Mouse (Mus musculus) adrenal gland, postnatal 36 days (tissue): ENCODE results near the gene Olfr1474. TPM values are rescaled to one million over a fixed set of nuclear protein-coding genes. Genes with fewer than 3 reads are reported as not detected.
"Not testable (repeated sequence)": the region's sequence is repeated elsewhere in the genome, so short reads cannot be mapped to it uniquely, and the experiment has no call there.

Source experiments
- DNase-seq, 2 experiments: peaks; one replicate each; pipeline ENCODE4 v3.0.0; 2021; ENCODE audit warnings: mixed read lengths in 1 of 2
- long read RNA-seq, 2 experiments: library from polyadenylated mRNA; stranded (forward); transcript quantifications; one replicate each; pipeline ENCODE4 v2.0.0; 2021; ENCODE audit warnings: borderline sequencing depth in 2 of 2
- total RNA-seq, 2 experiments: library from RNA; stranded (reverse); gene quantifications; 2 replicates each; pipeline ENCODE4 v1.2.3; 2021

Gene Olfr1474
- not detected for total RNA-seq
- long read RNA-seq, experiment 1: 0 reads
- long read RNA-seq, experiment 2: 0 reads

- not testable (repeated sequence) for DNase-seq
These were observed at the start of gene Olfr1474 for GRCm38 (mm10) chr19:13469265-13469664. Gene Olfr1474, plus strand, starts transcription at chr19:13469565.

DNA sequence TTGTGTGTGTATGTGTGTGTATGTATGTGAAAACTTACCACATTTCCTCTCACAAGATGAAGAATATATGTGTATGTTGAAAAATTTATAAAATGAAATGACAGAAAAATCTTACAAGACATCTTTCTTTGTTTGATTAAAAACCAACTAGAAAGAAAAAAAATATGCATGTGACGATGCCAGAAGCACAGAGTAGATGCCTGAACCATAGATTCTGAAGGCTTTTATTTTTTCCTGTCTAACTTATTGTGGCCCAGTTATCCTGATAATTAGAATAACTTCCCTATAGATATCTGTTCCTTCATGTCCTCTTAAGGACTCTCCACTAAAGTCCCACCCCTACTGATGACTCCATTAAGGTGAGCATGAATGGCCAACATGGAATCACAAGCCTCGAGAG is 26.3 kb upstream of the Olfr1474 start, which contains the start of gene Olfr1471:
Gene Olfr1471, plus strand, starts transcription at position 301 of the 400 bp plus-strand sequence.
- not testable (repeated sequence) for DNase-seq

DNA sequence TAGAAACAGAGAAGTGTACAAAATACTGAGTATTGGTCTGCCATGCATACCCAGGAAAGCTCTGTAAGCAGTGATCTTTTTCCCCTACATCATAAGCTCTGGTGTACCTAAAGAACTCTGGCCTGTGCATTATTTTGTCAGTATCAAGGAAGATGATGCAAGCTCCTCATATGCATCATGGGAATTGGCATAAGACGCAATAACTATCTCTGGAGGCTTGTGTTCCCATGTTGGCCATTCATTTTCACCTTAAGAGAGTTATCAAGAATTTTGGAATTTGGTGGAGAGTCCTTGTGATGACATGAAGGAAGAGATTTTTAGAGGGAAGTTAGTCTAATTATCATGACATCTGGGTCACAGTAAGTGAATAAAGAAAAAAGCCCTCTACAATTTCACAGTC is 13.4 kb upstream of the Olfr1474 start, which contains the start of gene Olfr1472:
Gene Olfr1472, minus strand, starts transcription at position 101 of the 400 bp plus-strand sequence.
- no peak for DNase-seq

GRCm38 (mm10) chr19:13480096-13480495 is 10.7 kb downstream of the Olfr1474 start, which contains the start of gene Olfr1475:
Gene Olfr1475, minus strand, starts transcription at chr19:13480196.
- no peak for DNase-seq

DNA sequence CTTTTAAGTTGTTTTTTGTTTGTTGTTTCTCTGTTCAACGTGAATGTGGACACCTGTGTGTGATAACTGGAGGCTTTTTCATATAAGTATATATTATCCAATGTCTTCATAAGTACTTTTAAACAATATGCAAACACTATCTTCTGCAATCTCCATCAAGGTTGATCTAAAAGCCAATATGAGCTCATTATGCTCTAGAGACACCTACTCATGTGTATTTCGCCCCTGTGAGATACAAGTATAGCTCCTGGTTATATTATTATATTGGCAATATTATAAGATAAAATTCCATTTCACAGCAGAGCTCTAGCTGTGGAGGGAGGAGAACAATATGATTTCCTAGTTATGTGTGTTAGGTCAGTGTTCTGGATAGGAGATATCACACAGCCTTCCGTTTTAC is 30.9 kb downstream of the Olfr1474 start, which contains the start of gene Olfr1477:
Gene Olfr1477, plus strand, starts transcription at position 301 of the 400 bp plus-strand sequence.
- no peak for DNase-seq

Other genes starting within 250 kb of the Olfr1474 start
- gene Olfr1463, start 238.2 kb upstream of the Olfr1474 start, total RNA-seq: not detected
- gene Olfr1465, start 154.0 kb upstream of the Olfr1474 start, total RNA-seq: not detected
- gene Olfr1466, start 130.7 kb upstream of the Olfr1474 start, total RNA-seq: not detected
- not detected for gene Olfr1467, start 107.3 kb upstream of the Olfr1474 start, total RNA-seq
- gene Olfr1469, start 61.7 kb upstream of the Olfr1474 start, total RNA-seq: not detected
- not detected for gene Olfr1471, start 26.2 kb upstream of the Olfr1474 start, total RNA-seq
- gene Olfr1472, start 13.5 kb upstream of the Olfr1474 start, total RNA-seq: not detected
- not detected for gene Olfr1475, start 10.6 kb downstream of the Olfr1474 start, total RNA-seq
- gene Olfr1477, start 31.0 kb downstream of the Olfr1474 start, total RNA-seq: not detected
- not detected for gene Olfr1480, start 58.3 kb downstream of the Olfr1474 start, total RNA-seq
- not detected for gene Olfr1484, start 113.9 kb downstream of the Olfr1474 start, total RNA-seq
- not detected for gene Olfr1487, start 147.8 kb downstream of the Olfr1474 start, total RNA-seq
- not detected for gene Olfr1489, start 162.1 kb downstream of the Olfr1474 start, total RNA-seq
- not detected for gene Olfr1490, start 181.5 kb downstream of the Olfr1474 start, total RNA-seq
- not detected for gene Olfr1491, start 227.7 kb downstream of the Olfr1474 start, total RNA-seq